Mouse (Mus musculus): ENCODE measurements around the gene Tff1.

- no peak for TF ChIP-seq CTCF (IDR thresholded peaks at IDR 0.05; ENCODE audit: low read depth, low read length)
- no peak for TF ChIP-seq POLR2A (IDR thresholded peaks at IDR 0.05; ENCODE audit: insufficient read depth, low read length)
Observed at GRCm38 (mm10) chr17:31136291-31136690, 28.8 kb downstream of the Tff1 start.
